Comparison of ENCODE assay signal across 8 mouse cellular contexts in genomic region chr12:84174190-84174811, GRCm38 (mm10). TPM values are rescaled to one million over a fixed set of nuclear protein-coding genes. Genes with fewer than 3 reads are reported as not detected.
DNase-seq lines count a peak whose midpoint lies in the region; ATAC-seq and TF ChIP-seq lines count a peak whose summit lies in the region.

No protein-coding gene starts in this region.

- no peaks in the 10 kb centered on the region for H3K9me3 ChIP-seq in hindbrain, embryonic 12.5 days (replicated peaks)
- H3K9me3 ChIP-seq in hindbrain, embryonic 13.5 days = no peaks in the 10 kb centered on the region
- H3K9me3 ChIP-seq in heart, embryonic 15.5 days (replicated peaks) = no peaks in the 10 kb centered on the region
- H3K9me3 ChIP-seq in limb, embryonic 14.5 days (ENCODE audit: control insufficient read depth, low read length) = no peaks in the 10 kb centered on the region
- no peaks in the 10 kb centered on the region for H3K9me3 ChIP-seq in midbrain, embryonic 14.5 days (ENCODE audit: control insufficient read depth, low read length)

- H3K4me2 ChIP-seq in hindbrain, embryonic 12.5 days (replicated peaks) = no peak overlapping the region
- H3K4me2 ChIP-seq in hindbrain, embryonic 13.5 days = no peak overlapping the region
- H3K4me2 ChIP-seq in heart, embryonic 15.5 days = 0 out of 2 replicates have a peak overlapping the region, but pooled peaks have one; percentile 79
- H3K4me2 ChIP-seq in limb, embryonic 14.5 days (replicated peaks; ENCODE audit: low read depth, low read length, severe bottlenecking) = no peak overlapping the region
- H3K4me2 ChIP-seq in midbrain, embryonic 14.5 days (ENCODE audit: low read length) = no peak overlapping the region

- 79% methylated on average over 9 of the region's 9 CpGs for WGBS in hindbrain, embryonic 12.5 days
- WGBS in hindbrain, embryonic 13.5 days = 77% methylated on average over 9 of the region's 9 CpGs
- WGBS in heart, embryonic 15.5 days = 57% methylated on average over 9 of the region's 9 CpGs
- 82% methylated on average over 9 of the region's 9 CpGs for WGBS in limb, embryonic 14.5 days
- 88% methylated on average over 9 of the region's 9 CpGs for WGBS in midbrain, embryonic 14.5 days

- TF ChIP-seq POLR2A in limb, embryonic 14.5 days (IDR thresholded peaks at IDR 0.05; ENCODE audit: borderline replicate concordance, extremely low read depth, insufficient read depth, insufficient read length) = no peak

- peak; percentile 80 for DNase-seq in adrenal gland, postnatal 25 days
- no peak for DNase-seq in limb, embryonic 14.5 days (ENCODE audit: low spot score)
- peak; percentile 57 for DNase-seq in skeletal muscle tissue, adult 2 months (ENCODE audit: low read depth, low spot score)
- DNase-seq in thymus, postnatal 4 days = no peak
- DNase-seq in midbrain, embryonic 14.5 days = no peak

- H3K36me3 ChIP-seq in hindbrain, embryonic 12.5 days = peaks cover 30% of the 10 kb centered on the region
- H3K36me3 ChIP-seq in hindbrain, embryonic 13.5 days = peaks cover 29% of the 10 kb centered on the region
- H3K36me3 ChIP-seq in heart, embryonic 15.5 days = peaks cover 36% of the 10 kb centered on the region
- H3K36me3 ChIP-seq in limb, embryonic 14.5 days (ENCODE audit: control insufficient read depth, insufficient read depth, low read length) = peaks cover 35% of the 10 kb centered on the region
- peaks cover 24% of the 10 kb centered on the region for H3K36me3 ChIP-seq in midbrain, embryonic 14.5 days (ENCODE audit: control insufficient read depth, insufficient read depth, low read length)

- ATAC-seq in hindbrain, embryonic 12.5 days (ENCODE audit: low FRiP score) = no peak
- no peak for ATAC-seq in hindbrain, embryonic 13.5 days (ENCODE audit: low FRiP score)
- no peak for ATAC-seq in heart, embryonic 15.5 days (replicated peaks; ENCODE audit: insufficient number of reproducible peaks, insufficient read depth, low FRiP score, low read depth)
- no peak for ATAC-seq in limb, embryonic 14.5 days (ENCODE audit: low FRiP score, low read depth)
- ATAC-seq in midbrain, embryonic 14.5 days (ENCODE audit: low FRiP score, low TSS enrichment) = no peak

- no peak overlapping the region for H3K4me3 ChIP-seq in hindbrain, embryonic 12.5 days
- no peak overlapping the region for H3K4me3 ChIP-seq in hindbrain, embryonic 13.5 days
- H3K4me3 ChIP-seq in heart, embryonic 15.5 days = no peak overlapping the region
- no peak overlapping the region for H3K4me3 ChIP-seq in limb, embryonic 14.5 days (replicated peaks; ENCODE audit: low read length)
- no peak overlapping the region for H3K4me3 ChIP-seq in midbrain, embryonic 14.5 days (replicated peaks; ENCODE audit: low read depth, low read length)

- H3K9ac ChIP-seq in hindbrain, embryonic 12.5 days = no peak overlapping the region
- H3K9ac ChIP-seq in hindbrain, embryonic 13.5 days = no peak overlapping the region; the same call in 1 of the 2 replicates
- H3K9ac ChIP-seq in heart, embryonic 15.5 days = no peak overlapping the region
- H3K9ac ChIP-seq in limb, embryonic 14.5 days (ENCODE audit: low read depth, low read length, severe bottlenecking) = no peak overlapping the region
- H3K9ac ChIP-seq in midbrain, embryonic 14.5 days (replicated peaks; ENCODE audit: low read length) = no peak overlapping the region

- no peaks in the 10 kb centered on the region for H3K27me3 ChIP-seq in hindbrain, embryonic 12.5 days
- H3K27me3 ChIP-seq in hindbrain, embryonic 13.5 days = no peaks in the 10 kb centered on the region
- no peaks in the 10 kb centered on the region for H3K27me3 ChIP-seq in heart, embryonic 15.5 days
- H3K27me3 ChIP-seq in limb, embryonic 14.5 days (ENCODE audit: control insufficient read depth, insufficient read depth, low read length) = no peaks in the 10 kb centered on the region
- no peaks in the 10 kb centered on the region for H3K27me3 ChIP-seq in midbrain, embryonic 14.5 days (ENCODE audit: control insufficient read depth, insufficient read depth, low read length)

- H3K4me1 ChIP-seq in hindbrain, embryonic 12.5 days = peaks cover 38% of the 10 kb centered on the region
- H3K4me1 ChIP-seq in hindbrain, embryonic 13.5 days (replicated peaks) = peaks cover 58% of the 10 kb centered on the region
- peaks cover 61% of the 10 kb centered on the region for H3K4me1 ChIP-seq in heart, embryonic 15.5 days (replicated peaks)
- peaks cover 48% of the 10 kb centered on the region for H3K4me1 ChIP-seq in limb, embryonic 14.5 days (ENCODE audit: control insufficient read depth, insufficient read depth, low read length)
- H3K4me1 ChIP-seq in midbrain, embryonic 14.5 days (ENCODE audit: control insufficient read depth, insufficient read depth, low read length) = peaks cover 21% of the 10 kb centered on the region

- H3K27ac ChIP-seq in hindbrain, embryonic 12.5 days = peak overlapping the region; percentile 89; the same call in 1 of the 2 replicates
- no peak overlapping the region for H3K27ac ChIP-seq in hindbrain, embryonic 13.5 days
- H3K27ac ChIP-seq in heart, embryonic 15.5 days = peak overlapping the region; percentile 94
- H3K27ac ChIP-seq in limb, embryonic 14.5 days (replicated peaks; ENCODE audit: low read depth, low read length) = 0 out of 2 replicates have a peak overlapping the region, but pooled peaks have one; percentile 87
- H3K27ac ChIP-seq in midbrain, embryonic 14.5 days (replicated peaks; ENCODE audit: low read depth, low read length) = no peak overlapping the region

RNA-seq across cellular contexts. Expression of gene Pnma1, which starts 26.0 kb away (rescaled TPM):
- 3.8 and 4.2 TPM in 2 replicates for polyA plus RNA-seq in hindbrain, embryonic 12.5 days (2016; fragmentation: Nextera tagmentation; extraction: Ambion mirVana)
- polyA plus RNA-seq in hindbrain, embryonic 13.5 days (2015; fragmentation: Nextera tagmentation; extraction: Ambion mirVana) = 3.5 and 3.8 TPM in 2 replicates
- 0.64 TPM in 1 of 2 replicates, not detected in the other for total RNA-seq in adrenal gland, postnatal 25 days (2021)
- 0.42 and 0.55 TPM in 2 replicates for polyA plus RNA-seq in heart, embryonic 15.5 days (2015; fragmentation: Nextera tagmentation; extraction: Ambion mirVana)
- 0.24 and 0.39 TPM in 2 replicates for polyA plus RNA-seq in limb, embryonic 14.5 days (2012; rRNA removed)
- 0.55 and 0.83 TPM in 2 replicates for polyA plus RNA-seq in limb, embryonic 14.5 days (2014; fragmentation: Nextera tagmentation; extraction: Ambion mirVana)
- polyA plus RNA-seq in midbrain, embryonic 14.5 days (2014; fragmentation: Nextera tagmentation; extraction: Ambion mirVana) = 5.4 and 6.2 TPM in 2 replicates

RNA-seq across cellular contexts. Expression of gene Elmsan1, which starts 44.4 kb away (rescaled TPM):
- 7.2 and 8.0 TPM in 2 replicates for polyA plus RNA-seq in hindbrain, embryonic 12.5 days (2016; fragmentation: Nextera tagmentation; extraction: Ambion mirVana)
- 4.5 and 5.1 TPM in 2 replicates for polyA plus RNA-seq in hindbrain, embryonic 13.5 days (2015; fragmentation: Nextera tagmentation; extraction: Ambion mirVana)
- 22.3 and 32.8 TPM in 2 replicates for total RNA-seq in adrenal gland, postnatal 25 days (2021)
- polyA plus RNA-seq in heart, embryonic 15.5 days (2015; fragmentation: Nextera tagmentation; extraction: Ambion mirVana) = 6.0 and 10.0 TPM in 2 replicates
- 14.4 and 18.1 TPM in 2 replicates for polyA plus RNA-seq in limb, embryonic 14.5 days (2012; rRNA removed)
- polyA plus RNA-seq in limb, embryonic 14.5 days (2014; fragmentation: Nextera tagmentation; extraction: Ambion mirVana) = 10.5 and 11.8 TPM in 2 replicates
- polyA plus RNA-seq in midbrain, embryonic 14.5 days (2014; fragmentation: Nextera tagmentation; extraction: Ambion mirVana) = 2.7 and 4.3 TPM in 2 replicates

Comparison
In these comparisons a context has a peak if more than half of its experiments do, and no peak if none do; other contexts are left out.
1. H3K27ac ChIP-seq: peak in hindbrain, embryonic 12.5 days (single experiment), heart, embryonic 15.5 days (single experiment) and limb, embryonic 14.5 days (single experiment); none in hindbrain, embryonic 13.5 days (single experiment) and midbrain, embryonic 14.5 days (single experiment).
2. DNase-seq: peak in adrenal gland, postnatal 25 days (single experiment) and skeletal muscle tissue, adult 2 months (single experiment); none in limb, embryonic 14.5 days (single experiment), thymus, postnatal 4 days (single experiment) and midbrain, embryonic 14.5 days (single experiment).